ENCODE assay signal across 13 mouse cellular contexts in the genomic region with DNA sequence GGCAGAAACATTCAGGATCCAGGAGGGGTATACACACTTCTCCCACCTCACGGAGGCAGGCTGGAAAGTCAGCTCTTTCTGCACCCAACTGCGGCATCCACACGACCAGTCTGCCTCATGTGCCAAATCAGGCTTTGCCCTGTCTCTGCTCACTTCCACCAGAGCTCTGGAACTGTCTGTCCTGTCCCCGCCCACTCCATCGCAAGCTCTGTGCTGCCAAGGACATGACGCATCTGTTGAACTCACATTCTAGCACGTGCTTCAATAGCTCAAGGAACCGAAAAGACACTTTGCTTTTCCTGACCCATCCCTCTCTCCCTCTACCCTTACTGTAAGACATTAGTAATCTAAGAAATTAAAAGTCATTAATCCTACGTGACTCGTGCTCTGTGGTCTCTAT. TPM values are rescaled to one million over a fixed set of nuclear protein-coding genes. Genes with fewer than 3 reads are reported as not detected.
DNase-seq lines count a peak whose midpoint lies in the region; ATAC-seq and TF ChIP-seq lines count a peak whose summit lies in the region.
"Had no signal": no experiment of that assay in that cellular context is flagged by ENCODE, and none has a peak within 500 bp of the region (broad histone marks: within the 10 kb centered on the region; RNA-seq: fewer than 3 reads in every experiment).

No protein-coding gene starts in this region.

- H3K4me2 ChIP-seq in midbrain, postnatal 0 days (ENCODE audit: low read depth, low read length, poor library complexity, severe bottlenecking): no peak overlapping the region
- no peak overlapping the region for H3K4me2 ChIP-seq in midbrain, embryonic 15.5 days
- H3K4me2 ChIP-seq in forebrain, embryonic 16.5 days (ENCODE audit: low read length): no peak overlapping the region
- H3K4me2 ChIP-seq: stomach, embryonic 15.5 days had no signal

- 85% methylated on average over 10 of the region's 10 CpGs for WGBS in midbrain, postnatal 0 days
- 89% methylated on average over 10 of the region's 10 CpGs for WGBS in midbrain, embryonic 15.5 days
- WGBS in forebrain, embryonic 16.5 days: 87% methylated on average over 10 of the region's 10 CpGs

- no peak overlapping the region for H3K4me3 ChIP-seq in midbrain, postnatal 0 days (ENCODE audit: low read depth, low read length)
- H3K4me3 ChIP-seq in midbrain, embryonic 15.5 days: no peak overlapping the region
- no peak overlapping the region for H3K4me3 ChIP-seq in forebrain, embryonic 16.5 days (replicated peaks; ENCODE audit: low read length)
- H3K4me3 ChIP-seq: midbrain, embryonic 10.5 days; stomach, embryonic 15.5 days had no signal

- H3K9me3 ChIP-seq in midbrain, postnatal 0 days (ENCODE audit: low read length): no peaks in the 10 kb centered on the region
- H3K9me3 ChIP-seq in midbrain, embryonic 15.5 days: no peaks in the 10 kb centered on the region
- no peaks in the 10 kb centered on the region for H3K9me3 ChIP-seq in forebrain, embryonic 16.5 days (ENCODE audit: control insufficient read depth, low read length)
- H3K9me3 ChIP-seq: midbrain, embryonic 10.5 days; stomach, embryonic 15.5 days had no signal

- H3K27ac ChIP-seq in midbrain, postnatal 0 days (ENCODE audit: low read depth, low read length): no peak overlapping the region
- H3K27ac ChIP-seq in midbrain, embryonic 15.5 days: no peak overlapping the region
- no peak overlapping the region for H3K27ac ChIP-seq in forebrain, embryonic 16.5 days (ENCODE audit: low read length)
- H3K27ac ChIP-seq: liver, embryonic 14.5 days; midbrain, embryonic 10.5 days; stomach, embryonic 15.5 days had no signal

- DNase-seq in midbrain, postnatal 0 days (ENCODE audit: low spot score): no peak
- peak; percentile 35 for DNase-seq in R1 (ENCODE audit: low read depth, low spot score)
- peak; percentile 60 to 64 for DNase-seq in left cerebral cortex, adult 18-20 months (ENCODE audit: low spot score in 2 of 2)
- DNase-seq in lung, postnatal 36 days: peak; percentile 59
- DNase-seq in thymus, postnatal 10 days (ENCODE audit: low spot score in 2 of 2): no peak

- no peaks in the 10 kb centered on the region for H3K4me1 ChIP-seq in midbrain, postnatal 0 days (ENCODE audit: insufficient read depth, low read length)
- H3K4me1 ChIP-seq in midbrain, embryonic 15.5 days: peaks cover 12% of the 10 kb centered on the region
- peaks cover 3% of the 10 kb centered on the region for H3K4me1 ChIP-seq in forebrain, embryonic 16.5 days (replicated peaks; ENCODE audit: control insufficient read depth, insufficient read depth, low read length)
- H3K4me1 ChIP-seq: stomach, embryonic 15.5 days had no signal

- 0 out of 2 replicates have a peak, but pooled peaks have one; percentile 7 for ATAC-seq in midbrain, postnatal 0 days (ENCODE audit: low FRiP score)
- ATAC-seq in midbrain, embryonic 15.5 days (replicated peaks): no peak
- no peak for ATAC-seq in forebrain, embryonic 16.5 days
- ATAC-seq: intestine, embryonic 16.5 days had no signal

- no peak for TF ChIP-seq CTCF in midbrain, postnatal 0 days (IDR thresholded peaks at IDR 0.05)

- H3K9ac ChIP-seq in midbrain, postnatal 0 days (replicated peaks; ENCODE audit: low read length, poor library complexity, severe bottlenecking): no peak overlapping the region
- H3K9ac ChIP-seq in midbrain, embryonic 15.5 days: no peak overlapping the region
- H3K9ac ChIP-seq in forebrain, embryonic 16.5 days (replicated peaks; ENCODE audit: low read depth, low read length): no peak overlapping the region
- H3K9ac ChIP-seq: liver, embryonic 14.5 days; stomach, embryonic 15.5 days had no signal

- no peaks in the 10 kb centered on the region for H3K27me3 ChIP-seq in midbrain, postnatal 0 days (ENCODE audit: insufficient read depth, low read length)
- no peaks in the 10 kb centered on the region for H3K27me3 ChIP-seq in midbrain, embryonic 15.5 days (replicated peaks)
- no peaks in the 10 kb centered on the region for H3K27me3 ChIP-seq in forebrain, embryonic 16.5 days (replicated peaks; ENCODE audit: control insufficient read depth, insufficient read depth, low read length)
- H3K27me3 ChIP-seq: stomach, embryonic 15.5 days had no signal

- peaks cover 23% of the 10 kb centered on the region for H3K36me3 ChIP-seq in midbrain, postnatal 0 days (ENCODE audit: insufficient read depth, low read length)
- peaks cover 51% of the 10 kb centered on the region for H3K36me3 ChIP-seq in midbrain, embryonic 15.5 days (replicated peaks)
- H3K36me3 ChIP-seq in forebrain, embryonic 16.5 days (ENCODE audit: control insufficient read depth, insufficient read depth): peaks cover 46% of the 10 kb centered on the region
- H3K36me3 ChIP-seq: stomach, embryonic 15.5 days had no signal

RNA-seq across cellular contexts. Expression of a gene that starts 10.0 kb away (rescaled TPM):
- 64.1 and 68.1 TPM in 2 replicates for total RNA-seq in midbrain, postnatal 0 days (2014; rRNA removed)
- polyA plus RNA-seq in midbrain, postnatal 0 days (2015; fragmentation: Nextera tagmentation; extraction: Ambion mirVana): 81.8 and 83.0 TPM in 2 replicates
- polyA plus RNA-seq in midbrain, embryonic 15.5 days (2015; fragmentation: Nextera tagmentation; extraction: Ambion mirVana): 87.7 and 90.5 TPM in 2 replicates
- total RNA-seq in left cerebral cortex, adult 18-20 months (2021): 10 to 100 TPM; 78.9 to 82.6 TPM
- 76.8 and 81.4 TPM in 2 replicates for polyA plus RNA-seq in forebrain, embryonic 16.5 days (2015; fragmentation: Nextera tagmentation; extraction: Ambion mirVana)

RNA-seq across cellular contexts. Expression of a gene that starts 10.5 kb away (rescaled TPM):
- total RNA-seq in midbrain, postnatal 0 days (2014; rRNA removed): 229 and 248 TPM in 2 replicates
- 294 and 310 TPM in 2 replicates for polyA plus RNA-seq in midbrain, postnatal 0 days (2015; fragmentation: Nextera tagmentation; extraction: Ambion mirVana)
- 589 and 592 TPM in 2 replicates for polyA plus RNA-seq in midbrain, embryonic 15.5 days (2015; fragmentation: Nextera tagmentation; extraction: Ambion mirVana)
- total RNA-seq in left cerebral cortex, adult 18-20 months (2021): 100 to 1,000 TPM; 208 to 220 TPM
- polyA plus RNA-seq in forebrain, embryonic 16.5 days (2015; fragmentation: Nextera tagmentation; extraction: Ambion mirVana): 272 and 295 TPM in 2 replicates
- total RNA-seq: granulocyte monocyte progenitor cell, adult 5-6 weeks; heart, postnatal 25 days had no signal

RNA-seq across cellular contexts. Expression of a gene that starts 25.8 kb away (rescaled TPM):
- 26.3 and 29.2 TPM in 2 replicates for total RNA-seq in midbrain, postnatal 0 days (2014; rRNA removed)
- 21.8 and 23.6 TPM in 2 replicates for polyA plus RNA-seq in midbrain, postnatal 0 days (2015; fragmentation: Nextera tagmentation; extraction: Ambion mirVana)
- 30.9 and 33.5 TPM in 2 replicates for polyA plus RNA-seq in midbrain, embryonic 15.5 days (2015; fragmentation: Nextera tagmentation; extraction: Ambion mirVana)
- total RNA-seq in left cerebral cortex, adult 18-20 months (2021): 10 to 100 TPM; 17.3 to 19.0 TPM
- 28.9 and 32.3 TPM in 2 replicates for polyA plus RNA-seq in forebrain, embryonic 16.5 days (2015; fragmentation: Nextera tagmentation; extraction: Ambion mirVana)

RNA-seq across cellular contexts. Expression of a gene that starts 42.6 kb away (rescaled TPM):
- 8.6 and 10.8 TPM in 2 replicates for total RNA-seq in midbrain, postnatal 0 days (2014; rRNA removed)
- polyA plus RNA-seq in midbrain, postnatal 0 days (2015; fragmentation: Nextera tagmentation; extraction: Ambion mirVana): 2.9 and 3.0 TPM in 2 replicates
- 6.4 and 6.6 TPM in 2 replicates for polyA plus RNA-seq in midbrain, embryonic 15.5 days (2015; fragmentation: Nextera tagmentation; extraction: Ambion mirVana)
- total RNA-seq in left cerebral cortex, adult 18-20 months (2021): 1 to 10 TPM; 6.4 to 6.9 TPM
- 5.8 and 6.0 TPM in 2 replicates for polyA plus RNA-seq in forebrain, embryonic 16.5 days (2015; fragmentation: Nextera tagmentation; extraction: Ambion mirVana)

Comparison
In these comparisons a context has a peak if more than half of its experiments do, and no peak if none do; other contexts are left out.
1. DNase-seq: peak in R1 (single experiment), left cerebral cortex, adult 18-20 months (2 of 2) and lung, postnatal 36 days (single experiment); none in midbrain, postnatal 0 days (single experiment) and thymus, postnatal 10 days (0 of 2).